Mouse (Mus musculus): ENCODE results near the gene Reps1.
"Not testable (repeated sequence)": the region's sequence is repeated elsewhere in the genome, so short reads cannot be mapped to it uniquely, and the experiment has no call there.

The Reps1 gene

GRCm38 (mm10) chr10:18064606-18065228, 9.1 kb downstream of the Reps1 start:
- DNase-seq (ENCODE audit: low spot score): no peak

- DNase-seq (ENCODE audit: low spot score): no peak
Observed at GRCm38 (mm10) chr10:18066031-18066439, 10.4 kb downstream of the Reps1 start.

- no peak for DNase-seq (ENCODE audit: low spot score)
Observed at GRCm38 (mm10) chr10:18067761-18068446, 12.2 kb downstream of the Reps1 start.

DNA sequence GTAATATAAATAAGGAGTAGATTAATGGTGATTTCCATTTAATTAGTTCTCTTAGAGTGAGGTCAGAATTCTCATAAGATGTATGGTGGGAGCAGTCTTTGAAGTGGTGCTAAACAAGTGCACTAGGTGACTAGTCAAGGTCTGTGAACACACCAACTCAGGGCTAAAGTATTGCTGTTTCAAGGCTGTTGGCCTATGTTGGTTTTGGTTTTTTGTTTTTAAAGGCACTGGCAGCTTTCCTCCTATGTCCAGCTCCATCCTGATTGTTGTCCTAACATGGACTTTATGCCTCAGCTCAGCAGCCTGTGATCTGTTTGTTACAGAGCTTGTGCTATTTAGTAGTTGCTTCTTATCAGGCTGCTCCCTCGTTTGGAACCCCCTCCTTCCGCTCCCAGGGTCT, 13.2 kb downstream of the Reps1 start:
- no peak for DNase-seq (ENCODE audit: low spot score)

DNA sequence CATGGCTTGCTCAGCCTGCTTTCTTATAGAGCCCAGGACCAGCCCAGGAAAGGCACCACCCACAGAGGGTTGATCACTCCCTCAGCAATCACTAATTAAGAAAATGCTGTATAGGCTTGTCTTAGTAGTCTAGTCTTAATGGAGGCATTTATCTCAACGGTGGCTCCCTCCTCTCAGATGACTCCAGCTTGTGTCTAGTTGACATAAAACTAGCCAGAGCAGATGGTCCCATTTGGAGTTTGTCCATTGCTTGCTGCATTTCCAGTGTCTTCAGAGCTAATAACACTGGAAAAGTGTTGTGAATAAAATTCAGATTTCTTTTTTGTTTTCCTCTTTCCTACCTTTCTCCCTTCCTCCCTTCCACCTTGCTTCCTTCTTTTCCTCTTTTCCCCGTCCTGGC, 13.9 kb downstream of the Reps1 start:
- DNase-seq (ENCODE audit: low spot score): no peak

- no peak for DNase-seq (ENCODE audit: low spot score)
Observed at GRCm38 (mm10) chr10:18070144-18070543, 14.5 kb downstream of the Reps1 start.

- no peak for DNase-seq (ENCODE audit: low spot score)
Observed at GRCm38 (mm10) chr10:18070616-18071015, 15.0 kb downstream of the Reps1 start.

- no peak for DNase-seq (ENCODE audit: low spot score)
Observed at GRCm38 (mm10) chr10:18072871-18073270, 17.2 kb downstream of the Reps1 start.

DNA sequence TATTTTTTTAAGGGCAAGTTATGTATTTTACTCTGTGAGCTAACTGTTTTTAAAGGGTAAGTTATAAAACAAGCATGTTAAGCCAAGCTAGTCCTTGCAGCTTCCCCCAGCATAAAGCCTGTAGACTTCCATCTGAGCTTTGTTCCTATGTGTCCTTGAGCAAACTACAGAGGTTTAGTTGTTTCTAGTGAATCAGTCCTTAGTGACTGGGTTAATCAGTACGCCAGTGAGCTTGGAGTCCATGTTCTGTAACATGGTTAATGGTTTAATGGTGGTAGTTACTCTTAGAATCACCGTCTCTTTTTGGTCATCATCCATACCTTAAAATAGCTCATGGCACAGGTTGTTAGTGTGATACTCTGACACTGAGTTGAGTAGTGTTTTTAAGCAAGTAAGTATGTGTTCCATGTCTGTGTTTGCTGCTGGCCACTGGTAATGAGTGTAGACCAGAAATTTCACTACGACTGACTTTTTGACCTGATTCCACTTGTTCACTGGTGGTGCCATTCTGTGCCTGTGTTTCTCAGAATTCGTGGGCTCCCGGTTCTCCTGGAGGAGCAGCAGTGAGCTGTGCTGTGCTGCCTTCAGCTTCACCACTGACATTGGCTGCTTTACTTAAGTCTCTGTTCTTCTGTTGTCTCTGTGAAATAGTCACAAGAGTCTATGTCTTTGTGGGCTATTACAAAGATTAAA, 18.9 kb downstream of the Reps1 start:
- no peak for DNase-seq (ENCODE audit: low spot score)

DNA sequence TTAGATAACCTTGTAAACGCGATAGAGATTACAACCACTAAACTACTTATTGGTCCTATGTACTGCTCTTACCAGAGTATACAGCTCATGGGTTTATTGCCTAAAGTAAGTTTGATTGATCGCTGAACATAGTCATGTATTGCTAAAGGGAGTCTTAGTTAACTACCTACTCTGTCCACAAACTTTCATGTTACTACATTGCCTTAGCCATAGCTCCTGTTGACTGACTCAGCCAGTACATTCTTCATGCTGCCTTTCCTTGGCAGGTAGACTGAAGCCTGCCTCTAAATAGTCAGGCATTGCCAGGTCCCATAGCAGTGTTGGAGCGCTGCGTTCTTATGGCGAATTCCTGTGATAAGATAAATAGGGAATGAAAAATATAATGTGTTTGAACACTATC, 20.2 kb downstream of the Reps1 start:
- no peak for DNase-seq (ENCODE audit: low spot score)

- no peak for DNase-seq (ENCODE audit: low spot score)
Observed at GRCm38 (mm10) chr10:18081536-18081935, 25.9 kb downstream of the Reps1 start.

GRCm38 (mm10) chr10:18082772-18083171, 27.1 kb downstream of the Reps1 start:
- DNase-seq (ENCODE audit: low spot score): no peak

DNA sequence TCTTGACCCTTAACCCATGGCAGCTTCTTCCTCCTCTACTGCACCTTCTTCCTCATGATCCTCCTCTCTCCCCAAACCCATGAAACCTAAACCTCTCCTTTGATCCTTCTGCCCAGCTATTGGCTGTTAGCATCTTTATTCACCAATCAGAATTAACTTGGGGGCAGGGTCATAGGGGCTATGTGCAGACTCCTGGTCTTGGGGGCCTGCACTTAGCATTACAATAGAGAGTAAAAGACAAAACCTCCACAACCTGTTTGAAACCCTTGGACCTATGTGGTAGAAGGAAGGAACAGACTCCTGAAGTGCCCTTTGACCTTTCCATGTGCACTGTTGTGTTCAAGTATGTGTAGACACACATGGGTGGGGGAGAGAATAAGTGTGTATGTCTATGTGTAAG, 35.0 kb downstream of the Reps1 start:
- DNase-seq (ENCODE audit: low spot score): no peak

DNA sequence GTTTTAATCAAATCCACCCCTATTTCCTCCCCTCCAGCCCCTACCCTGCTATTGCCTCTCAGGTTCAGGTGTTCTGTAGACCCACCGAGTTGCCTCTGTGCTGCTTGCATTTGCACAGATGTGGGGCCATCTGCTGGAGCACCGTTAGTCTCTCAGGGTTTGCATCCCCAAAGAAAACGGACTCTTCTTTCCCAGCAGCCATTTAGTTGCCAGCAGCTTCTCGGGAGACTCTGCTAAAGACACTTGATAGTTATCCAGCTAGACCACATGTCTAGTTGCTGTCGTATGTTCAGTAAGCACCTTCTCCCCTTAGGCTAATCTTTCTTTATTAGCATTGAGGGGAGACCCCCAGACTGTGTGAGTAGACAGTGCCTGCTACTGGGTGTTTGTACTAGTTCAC, 46.5 kb downstream of the Reps1 start:
- DNase-seq (ENCODE audit: low spot score): no peak

DNA sequence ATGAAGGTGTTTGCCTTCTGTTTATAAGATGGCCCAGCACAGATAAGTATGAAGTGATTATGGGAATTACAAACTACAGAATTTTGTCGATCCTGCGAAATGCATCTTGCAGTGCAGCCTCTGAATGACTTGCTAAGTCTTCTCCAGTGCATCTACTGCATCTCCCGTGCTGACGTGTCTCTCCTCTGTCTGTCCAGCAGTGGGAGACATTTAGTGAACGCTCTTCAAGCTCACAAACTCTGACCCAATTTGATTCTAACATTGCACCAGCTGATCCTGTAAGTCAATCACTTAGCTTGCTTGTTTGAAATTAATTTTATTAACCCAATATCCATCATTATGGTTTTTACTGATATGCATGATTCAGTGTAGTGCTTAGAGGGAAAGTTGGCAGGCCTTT, 51.8 kb downstream of the Reps1 start:
- peak; percentile 8 for DNase-seq (ENCODE audit: low spot score)

GRCm38 (mm10) chr10:18110940-18111339, 55.3 kb downstream of the Reps1 start:
- DNase-seq (ENCODE audit: low spot score): no peak

- DNase-seq (ENCODE audit: low spot score): no peak
Observed at GRCm38 (mm10) chr10:18113473-18114093, 57.9 kb downstream of the Reps1 start.

DNA sequence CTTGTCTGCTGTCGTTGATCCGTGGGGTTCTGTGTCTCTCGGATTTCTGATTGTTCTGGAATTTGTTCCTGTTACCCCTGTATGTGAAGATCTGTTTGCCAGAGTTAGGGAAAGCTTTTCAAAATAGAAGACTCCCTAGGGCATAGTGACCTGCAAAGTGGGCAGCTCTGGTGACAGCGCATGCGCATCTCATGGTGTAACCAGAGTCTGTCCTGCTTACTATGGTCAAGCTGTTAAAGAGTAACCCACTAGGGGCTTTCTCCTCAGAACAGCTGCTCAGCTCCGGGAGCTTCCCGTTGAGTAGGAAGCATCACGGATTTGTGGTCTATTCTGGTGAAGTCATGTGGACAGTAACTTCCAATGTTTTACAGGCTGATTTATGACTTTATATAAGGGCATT, 62.7 kb downstream of the Reps1 start:
- DNase-seq (ENCODE audit: low spot score): no peak

- DNase-seq (ENCODE audit: low spot score): no peak
Observed at GRCm38 (mm10) chr10:18130276-18130675, 74.6 kb downstream of the Reps1 start.

GRCm38 (mm10) chr10:18131666-18132650, 76.3 kb downstream of the Reps1 start:
- no peak for DNase-seq (ENCODE audit: low spot score)

- not testable (repeated sequence) for DNase-seq (ENCODE audit: low spot score)
Observed at GRCm38 (mm10) chr10:18138853-18139503, 83.3 kb downstream of the Reps1 start.

Measured in adipocyte (in vitro differentiated cells).